Comparison of ENCODE assay signal across 20 mouse cellular contexts in the genomic region with DNA sequence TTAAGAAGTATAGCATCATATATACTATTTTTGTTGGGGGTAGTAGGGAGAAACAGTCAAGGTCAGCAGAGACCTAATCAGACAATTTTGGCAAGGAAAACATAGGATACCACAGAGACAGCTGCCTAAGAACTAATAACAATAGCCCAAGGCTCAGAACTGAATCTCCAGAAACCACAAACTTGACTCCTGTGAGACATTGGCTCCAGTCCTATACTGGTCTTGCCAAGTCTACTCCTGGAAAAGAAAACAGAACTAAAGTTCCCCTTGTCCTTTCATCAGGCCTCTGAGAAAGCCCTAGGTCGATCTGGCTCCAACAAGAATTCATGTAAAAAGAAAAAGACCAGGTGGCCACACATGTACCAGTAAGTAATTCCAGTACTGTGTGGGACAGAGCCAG.
A peak's percentile ranks its signal among the peaks of the same experiment; 100 is the strongest.
DNase-seq lines count a peak whose midpoint lies in the region; ATAC-seq and TF ChIP-seq lines count a peak whose summit lies in the region.
"Had no signal": no experiment of that assay in that cellular context is flagged by ENCODE, and none has a peak within 500 bp of the region (broad histone marks: within the 10 kb centered on the region; RNA-seq: fewer than 3 reads in every experiment).

No protein-coding gene starts in this region.

- no peak overlapping the region for H3K27ac ChIP-seq in heart, postnatal 0 days (ENCODE audit: low read depth)
- no peak overlapping the region for H3K27ac ChIP-seq in forebrain, embryonic 12.5 days
- H3K27ac ChIP-seq: embryonic facial prominence, embryonic 12.5 days; heart, embryonic 13.5 days; hindbrain, embryonic 14.5 days; liver, embryonic 15.5 days; midbrain, embryonic 12.5 days had no signal

- no peak for ATAC-seq in heart, postnatal 0 days (ENCODE audit: insufficient read depth, low read depth)
- ATAC-seq in forebrain, embryonic 12.5 days (ENCODE audit: low FRiP score), result no peak
- ATAC-seq: activated CD4-positive, CD25-positive, alpha-beta regulatory T cell, adult 4 months; forebrain, embryonic 14.5 days had no signal

- peak; percentile 13 for DNase-seq in heart, postnatal 0 days (ENCODE audit: low spot score)
- DNase-seq in heart, postnatal 4 days, result no peak
- peak; percentile 23 for DNase-seq in 3T3-L1 (ENCODE audit: low read depth, low spot score)
- peak; percentile 50 for DNase-seq in Muller cell, postnatal 12 days (ENCODE audit: inconsistent ontology term)
- peak; percentile 30 for DNase-seq in gonadal fat pad, adult 2 months (ENCODE audit: low read depth)
- DNase-seq in testis, postnatal 10 days (ENCODE audit: low spot score), result no peak
- DNase-seq: cerebellum, adult 11-12 months; kidney, adult 11 months; lung, postnatal 4 days; right cerebral cortex, postnatal 4 days; thymus, adult 18-20 months had no signal

- no peak overlapping the region for H3K4me3 ChIP-seq in heart, postnatal 0 days (ENCODE audit: low read depth, low read length)
- H3K4me3 ChIP-seq in forebrain, embryonic 12.5 days (replicated peaks), result no peak overlapping the region
- H3K4me3 ChIP-seq: embryonic facial prominence, embryonic 12.5 days; heart, embryonic 13.5 days; liver, embryonic 15.5 days; midbrain, embryonic 12.5 days had no signal

- peaks cover 12% of the 10 kb centered on the region; the same call in 1 of the 2 replicates for H3K4me1 ChIP-seq in heart, postnatal 0 days (ENCODE audit: control insufficient read depth, insufficient read depth)
- H3K4me1 ChIP-seq in forebrain, embryonic 12.5 days, result peaks cover 14% of the 10 kb centered on the region
- H3K4me1 ChIP-seq: liver, embryonic 15.5 days had no signal

- H3K9me3 ChIP-seq in heart, postnatal 0 days (replicated peaks; ENCODE audit: control insufficient read depth, low read length), result no peaks in the 10 kb centered on the region
- no peaks in the 10 kb centered on the region for H3K9me3 ChIP-seq in forebrain, embryonic 12.5 days
- H3K9me3 ChIP-seq: embryonic facial prominence, embryonic 12.5 days; heart, embryonic 13.5 days; liver, embryonic 15.5 days; midbrain, embryonic 12.5 days had no signal

- TF ChIP-seq EP300 in heart, postnatal 0 days (IDR thresholded peaks at IDR 0.05; ENCODE audit: low read depth), result no peak

- H3K27me3 ChIP-seq in heart, postnatal 0 days (ENCODE audit: control insufficient read depth, insufficient read depth, low read length), result no peaks in the 10 kb centered on the region
- H3K27me3 ChIP-seq in forebrain, embryonic 12.5 days, result no peaks in the 10 kb centered on the region
- H3K27me3 ChIP-seq: CH12.LX; embryonic facial prominence, embryonic 12.5 days; heart, embryonic 13.5 days; liver, embryonic 15.5 days; midbrain, embryonic 12.5 days had no signal

- TF ChIP-seq CTCF in heart, postnatal 0 days (IDR thresholded peaks at IDR 0.05; ENCODE audit: low read depth), result no peak

- H3K4me2 ChIP-seq in heart, postnatal 0 days (ENCODE audit: low read depth, low read length), result no peak overlapping the region
- H3K4me2 ChIP-seq in forebrain, embryonic 12.5 days, result no peak overlapping the region
- H3K4me2 ChIP-seq: embryonic facial prominence, embryonic 12.5 days; heart, embryonic 13.5 days; hindbrain, embryonic 14.5 days; liver, embryonic 15.5 days; midbrain, embryonic 12.5 days had no signal

- no peak overlapping the region for H3K9ac ChIP-seq in heart, postnatal 0 days (replicated peaks; ENCODE audit: low read depth, low read length)
- H3K9ac ChIP-seq in forebrain, embryonic 12.5 days, result no peak overlapping the region
- H3K9ac ChIP-seq: embryonic facial prominence, embryonic 12.5 days; heart, embryonic 13.5 days; hindbrain, embryonic 14.5 days; liver, embryonic 15.5 days; midbrain, embryonic 12.5 days had no signal

- H3K36me3 ChIP-seq in heart, postnatal 0 days (replicated peaks; ENCODE audit: control insufficient read depth, insufficient read depth, low read length), result no peaks in the 10 kb centered on the region
- no peaks in the 10 kb centered on the region for H3K36me3 ChIP-seq in forebrain, embryonic 12.5 days (replicated peaks)
- H3K36me3 ChIP-seq: embryonic facial prominence, embryonic 12.5 days; heart, embryonic 13.5 days; liver, embryonic 15.5 days; midbrain, embryonic 12.5 days had no signal

- WGBS in heart, postnatal 0 days, result 21% methylated on average over 1 of the region's 1 CpGs
- 72% methylated on average over 1 of the region's 1 CpGs for WGBS in forebrain, embryonic 12.5 days

Comparison
In these comparisons a context has a peak if more than half of its experiments do, and no peak if none do; other contexts are left out.
1. DNase-seq: peak in heart, postnatal 0 days (single experiment), 3T3-L1 (single experiment), Muller cell, postnatal 12 days (single experiment) and gonadal fat pad, adult 2 months (single experiment); none in heart, postnatal 4 days (single experiment) and testis, postnatal 10 days (single experiment).